Mouse (Mus musculus) lung, postnatal 4 days (tissue): ENCODE data around the gene A630095N17Rik.

Source experiments
- DNase-seq, 2 experiments: peaks; one replicate each; pipeline ENCODE4 v3.0.0; 2021

A630095N17Rik gene

DNA sequence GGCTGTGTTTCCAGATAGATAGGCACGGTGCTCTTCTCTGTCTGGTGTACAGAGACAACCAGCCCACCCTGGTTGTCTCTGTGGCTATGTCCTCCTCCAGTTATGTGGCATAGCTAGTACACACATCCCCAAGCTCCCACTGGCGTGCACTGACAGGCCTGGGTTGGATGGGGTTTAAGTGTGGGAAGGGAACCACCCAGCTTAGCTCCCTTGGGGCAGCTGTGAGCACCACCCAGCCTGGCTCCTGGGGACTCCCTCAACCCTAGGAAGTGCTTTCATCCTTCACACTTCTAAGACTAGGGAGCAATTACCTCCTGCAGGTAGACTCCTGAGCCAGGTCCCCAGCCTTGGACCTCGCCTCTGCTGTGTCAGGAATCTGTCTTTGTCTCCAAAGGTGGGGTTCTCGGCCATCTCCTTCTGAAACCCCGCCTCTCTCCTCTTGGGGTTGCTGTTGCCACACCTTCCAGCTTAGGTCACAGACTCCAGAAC, at the start of gene A630095N17Rik:
Gene A630095N17Rik (minus strand): TSS at position 439 of the 489 bp plus-strand sequence.
- DNase-seq = peak in 1 of 2 experiments; percentile 12

DNA sequence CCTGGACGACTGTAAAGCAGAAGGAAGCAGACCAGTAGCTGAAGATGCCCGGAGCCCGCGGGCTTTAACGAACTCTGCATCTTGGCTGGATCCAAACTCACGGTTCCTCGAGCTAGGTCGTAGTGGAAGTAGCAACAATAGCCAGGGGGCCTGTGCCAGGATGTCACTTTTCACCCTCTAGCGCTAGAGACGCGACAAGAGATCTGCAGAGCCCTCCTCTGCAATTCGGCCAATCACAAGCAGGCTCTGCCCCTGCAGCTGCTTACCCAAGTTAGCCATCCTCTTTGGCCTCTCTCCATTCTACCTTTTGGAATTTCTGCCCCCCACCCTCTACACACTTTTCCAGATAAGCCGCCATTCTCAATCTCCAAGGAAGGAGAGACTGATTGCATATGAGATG, 46.3 kb upstream of the A630095N17Rik start, which contains the start of gene Resp18:
Gene Resp18 (minus strand): TSS at position 188 of the 400 bp plus-strand sequence.
- no peak for DNase-seq

DNA sequence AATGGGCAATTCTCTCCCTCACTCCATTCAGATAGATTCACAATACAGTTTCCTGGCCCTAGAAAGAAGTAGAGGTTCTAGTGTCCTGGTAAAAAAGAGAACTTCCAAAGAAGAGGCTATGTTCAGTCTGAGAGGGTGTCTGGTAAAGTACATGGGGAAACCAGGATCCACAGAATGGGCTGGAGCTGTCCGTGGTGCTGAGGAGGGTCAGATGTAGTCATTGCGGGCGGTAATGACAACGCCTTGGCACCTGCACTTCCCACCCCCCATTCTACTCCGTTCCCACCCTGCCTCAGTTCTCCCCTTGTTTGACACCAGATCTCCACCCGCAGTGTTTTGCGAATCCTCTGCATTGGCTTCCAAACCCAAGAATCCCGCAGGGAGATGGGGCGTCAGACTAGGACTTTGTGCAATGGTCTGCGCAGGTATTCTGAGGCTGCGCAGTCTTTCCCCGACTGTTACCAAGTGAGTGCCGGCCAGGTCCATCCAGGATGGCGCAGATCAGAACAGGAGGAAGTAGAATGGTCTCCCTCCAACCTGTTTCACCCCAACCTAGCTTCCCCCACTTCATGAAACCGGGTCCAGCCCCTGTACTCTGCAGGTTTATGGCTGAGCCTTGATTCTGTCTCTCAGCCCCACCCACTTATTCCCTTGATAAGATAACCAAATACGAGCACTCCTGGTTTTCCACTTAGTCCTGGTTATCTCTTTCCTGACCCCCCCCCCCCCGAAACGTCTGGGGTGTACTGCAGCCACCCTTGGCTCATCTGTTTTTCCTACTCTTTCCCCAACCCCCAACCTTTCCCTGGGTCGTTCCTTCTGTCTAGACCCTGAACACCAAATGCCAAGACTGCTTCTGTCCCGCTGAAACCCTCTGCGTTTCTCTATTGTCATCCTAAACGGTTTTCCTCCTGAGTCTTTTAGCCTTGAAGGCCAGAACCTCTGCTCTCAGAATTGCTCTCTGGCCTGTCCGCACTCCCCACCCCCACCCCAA, 45.6 kb upstream of the A630095N17Rik start:
- peak in 1 of 2 experiments; percentile 54 for DNase-seq

DNA sequence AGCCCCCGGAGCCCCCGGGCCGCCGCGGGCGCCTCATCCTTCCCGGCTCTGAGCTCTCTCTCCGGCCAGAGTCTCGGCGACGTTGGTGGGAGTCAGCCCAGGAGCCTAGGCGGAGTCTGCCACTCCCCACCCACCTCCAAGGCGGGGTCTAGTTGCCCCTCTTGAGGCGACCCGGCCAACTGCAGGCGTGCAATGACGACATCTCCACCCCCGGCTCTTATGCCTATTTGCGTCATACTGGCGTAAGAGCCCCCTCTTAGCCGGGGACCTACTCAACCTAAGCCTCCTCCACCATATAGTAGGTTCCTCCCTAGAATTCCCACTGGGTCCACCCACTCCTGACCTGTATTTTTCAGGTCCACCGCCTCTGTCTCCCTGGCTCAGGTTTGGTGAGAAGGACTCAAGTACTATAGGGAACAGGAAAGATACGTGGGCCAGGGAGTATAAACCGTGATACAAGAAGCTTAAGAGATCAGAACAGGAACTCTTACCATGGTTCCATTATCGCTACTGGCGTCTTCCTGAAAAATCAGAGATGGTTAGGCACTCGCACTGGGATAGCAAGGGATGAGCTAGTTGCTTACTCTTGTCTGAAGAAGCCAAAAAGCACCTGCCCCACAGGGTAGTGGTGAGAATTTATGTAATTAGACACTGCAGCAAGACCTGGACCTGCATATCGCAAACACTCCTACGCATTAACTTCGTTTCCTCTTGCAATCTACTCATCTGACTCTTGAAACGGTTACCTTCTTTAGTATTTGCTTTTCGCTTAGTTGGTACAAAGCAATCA, 32.4 kb upstream of the A630095N17Rik start, which contains the start of gene Ptprn:
Gene Ptprn (minus strand): TSS at position 412 of the 790 bp plus-strand sequence.
- DNase-seq = no peak

DNA sequence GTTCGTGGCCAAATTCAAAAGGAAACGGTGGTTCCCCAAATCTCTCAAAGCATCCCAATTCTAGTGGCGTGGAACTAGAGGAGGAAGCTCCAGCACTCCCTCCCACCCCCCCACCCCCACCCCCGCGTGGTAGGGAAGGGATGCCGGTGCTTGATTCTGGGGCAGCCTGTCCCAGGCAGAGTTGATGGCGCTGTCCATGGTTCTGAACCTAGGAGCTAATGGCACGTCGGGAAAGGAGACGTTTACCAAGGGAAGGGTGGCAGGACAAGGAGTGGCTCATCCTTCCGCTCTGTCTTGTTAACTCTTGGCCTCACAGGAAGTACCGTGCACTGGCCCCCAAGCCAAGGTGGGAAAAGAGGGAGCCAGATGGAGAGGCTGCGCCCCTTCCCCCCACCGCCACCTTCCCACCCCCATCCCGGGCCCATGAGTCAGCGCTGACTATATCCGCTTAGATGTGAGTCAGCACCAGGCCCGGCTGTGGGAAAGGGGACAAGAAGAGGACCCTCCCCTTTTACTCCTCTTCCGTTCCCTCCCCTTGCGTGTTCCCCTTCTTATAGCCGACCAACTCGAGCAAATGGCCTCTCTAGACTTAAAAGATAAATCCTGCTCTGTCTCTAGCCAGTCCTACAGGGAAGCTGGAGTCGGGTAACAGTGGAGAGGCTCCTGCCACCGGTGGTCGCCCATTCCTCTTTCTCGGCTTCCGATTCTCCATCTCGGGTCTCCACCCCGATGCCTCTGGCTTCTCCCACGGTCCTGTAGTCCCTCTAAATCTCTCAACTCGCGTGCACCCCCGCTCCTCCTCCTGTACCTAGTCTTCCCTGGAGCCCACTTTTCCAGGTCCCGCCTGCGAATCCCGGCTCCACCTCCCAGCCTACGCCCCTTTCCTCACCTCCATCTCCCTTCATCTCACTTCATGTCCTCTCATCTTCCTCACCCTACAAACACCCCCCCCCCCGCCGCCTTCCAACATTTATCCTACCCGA, 31.4 kb upstream of the A630095N17Rik start:
- peak; percentile 48 to 74 for DNase-seq

DNA sequence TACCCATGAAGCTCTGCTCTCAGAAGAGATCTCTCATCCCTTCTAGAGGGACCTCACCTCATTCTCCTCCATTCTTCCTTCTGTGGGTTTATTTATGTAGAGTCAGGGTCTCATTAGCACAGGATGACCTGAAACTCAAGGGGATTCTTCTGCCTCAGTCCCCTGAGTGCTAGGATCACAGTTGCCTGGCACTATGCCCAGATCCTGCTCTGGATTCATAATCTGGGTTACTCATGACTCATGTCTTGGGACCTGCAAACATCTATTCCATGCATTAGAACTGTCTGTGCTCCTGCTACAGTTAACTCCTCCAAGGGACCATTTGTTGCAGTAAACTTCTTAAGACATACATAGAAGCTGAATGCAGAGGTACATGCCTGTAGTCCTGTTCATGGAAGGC, 29.4 kb upstream of the A630095N17Rik start:
- DNase-seq = no peak

DNA sequence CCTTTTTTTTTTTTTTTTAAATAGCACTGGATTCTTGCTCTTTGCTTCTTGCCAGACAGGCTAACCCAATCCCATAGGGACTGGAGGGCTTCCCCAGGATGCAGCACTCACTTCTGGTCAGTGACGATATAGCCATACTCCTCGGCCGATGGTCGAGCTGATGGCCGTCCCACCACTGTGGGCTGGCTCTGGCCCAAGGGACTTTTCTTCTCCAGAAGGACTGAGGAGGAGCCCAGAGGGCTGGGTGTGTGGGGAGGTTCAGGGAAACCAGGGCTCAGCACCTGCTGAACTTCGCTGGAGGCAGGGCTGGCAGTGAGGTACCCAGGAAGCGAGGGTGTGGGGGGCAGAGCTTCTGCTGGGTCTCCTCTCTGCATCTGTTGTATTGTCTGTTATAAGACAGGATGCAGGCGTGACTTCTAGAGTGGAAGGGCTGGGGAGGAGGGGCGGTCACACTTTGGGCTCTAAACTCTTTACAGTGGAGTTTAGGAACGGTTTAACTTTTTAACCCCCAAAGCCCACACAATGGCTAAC, 23.7 kb upstream of the A630095N17Rik start:
- DNase-seq = no peak

DNA sequence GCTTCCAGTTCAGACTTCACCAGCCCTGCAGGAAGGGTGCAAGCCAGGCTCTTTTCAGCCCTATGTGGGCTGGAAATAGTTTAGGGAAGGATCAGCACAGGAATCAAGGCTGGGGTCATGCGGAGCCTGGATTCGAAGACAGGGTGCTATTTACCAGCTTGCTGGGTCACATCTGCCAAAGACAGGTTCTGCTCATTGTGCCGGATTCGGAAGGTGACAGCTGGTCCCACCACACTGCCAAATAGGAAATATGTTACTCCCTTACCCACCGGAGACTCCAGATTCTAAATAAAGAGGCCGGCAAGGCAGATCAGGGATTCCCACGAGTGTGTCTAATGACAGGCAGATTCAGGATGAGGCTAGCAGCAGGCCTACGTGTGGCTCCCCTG, 22.7 kb upstream of the A630095N17Rik start:
- DNase-seq = no peak

DNA sequence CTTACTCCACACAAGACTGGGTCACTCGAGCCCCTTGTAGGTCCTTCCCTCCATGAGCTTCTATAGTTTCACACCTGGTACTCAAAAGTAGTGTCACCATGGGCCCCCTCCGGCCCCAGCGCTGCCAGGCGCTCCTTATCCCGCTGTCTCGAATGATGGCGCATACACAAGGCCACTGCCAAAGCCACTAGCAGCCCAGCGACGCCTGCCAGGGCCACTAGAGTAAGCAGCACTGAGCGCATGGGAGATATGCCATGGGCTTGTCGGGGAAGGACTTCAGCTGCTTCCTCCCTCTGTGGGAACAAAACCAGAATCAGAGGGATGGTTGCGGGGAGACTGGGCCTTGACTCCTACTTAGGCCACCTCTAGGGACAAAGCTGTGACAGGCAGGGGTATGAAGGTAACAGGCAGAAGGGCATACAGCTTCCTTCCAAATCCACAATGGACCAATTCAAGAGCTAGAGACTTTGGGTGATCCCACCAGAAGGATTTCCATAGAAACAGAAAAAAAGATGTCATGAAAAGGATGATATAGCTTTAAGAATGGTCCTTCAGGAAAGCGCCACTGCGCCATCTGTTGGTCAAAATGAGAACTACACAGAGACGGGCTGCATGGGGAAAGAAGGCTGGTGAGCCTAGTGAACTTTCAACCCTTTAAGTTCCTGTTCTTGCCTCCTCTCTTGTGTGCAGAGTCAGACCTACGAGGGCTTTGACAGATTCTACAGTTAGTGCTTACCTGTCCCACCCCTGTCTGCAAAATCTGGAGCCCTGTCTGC, 22.1 kb upstream of the A630095N17Rik start:
- DNase-seq = peak; percentile 66 to 85

DNA sequence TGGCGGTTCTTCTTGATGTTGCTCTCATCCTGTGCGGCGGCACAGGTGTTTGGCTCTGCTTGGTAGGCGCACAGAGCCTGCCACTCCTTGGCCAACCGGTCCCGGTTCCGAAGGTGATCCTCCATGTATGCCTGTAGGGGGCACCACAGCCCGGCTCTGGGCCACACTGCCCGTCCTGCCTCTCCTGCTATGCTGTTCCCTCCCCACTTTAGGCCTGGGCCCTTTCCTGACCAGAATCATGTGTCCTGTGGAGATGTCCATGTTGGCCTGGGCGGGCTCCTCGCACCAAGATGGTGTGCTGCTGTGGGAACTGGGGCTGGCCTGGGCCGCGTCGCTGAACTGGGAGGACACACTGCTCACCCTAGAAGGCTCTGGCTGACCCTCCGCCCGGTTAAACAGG, 21.1 kb upstream of the A630095N17Rik start:
- DNase-seq = no peak

DNA sequence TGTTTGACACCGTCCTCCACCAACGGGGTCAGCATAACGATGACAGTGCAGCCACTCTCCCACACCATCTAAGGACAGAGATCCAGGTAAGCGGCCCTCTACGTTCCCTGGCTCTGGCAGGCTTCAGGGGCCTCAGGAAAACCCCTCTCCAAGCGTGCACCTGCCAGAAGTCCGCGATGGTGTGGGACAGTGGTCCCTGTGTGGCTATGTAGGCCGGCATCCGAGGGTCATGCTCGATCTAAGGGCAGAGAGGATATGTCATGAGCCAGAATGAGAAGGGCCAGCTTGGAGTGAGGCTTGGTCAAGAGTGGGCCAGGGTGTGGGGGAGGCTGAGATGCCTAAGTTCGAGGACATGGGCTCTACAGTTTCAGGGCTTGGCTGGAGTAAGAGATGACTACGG, 20.4 kb upstream of the A630095N17Rik start:
- no peak for DNase-seq

DNA sequence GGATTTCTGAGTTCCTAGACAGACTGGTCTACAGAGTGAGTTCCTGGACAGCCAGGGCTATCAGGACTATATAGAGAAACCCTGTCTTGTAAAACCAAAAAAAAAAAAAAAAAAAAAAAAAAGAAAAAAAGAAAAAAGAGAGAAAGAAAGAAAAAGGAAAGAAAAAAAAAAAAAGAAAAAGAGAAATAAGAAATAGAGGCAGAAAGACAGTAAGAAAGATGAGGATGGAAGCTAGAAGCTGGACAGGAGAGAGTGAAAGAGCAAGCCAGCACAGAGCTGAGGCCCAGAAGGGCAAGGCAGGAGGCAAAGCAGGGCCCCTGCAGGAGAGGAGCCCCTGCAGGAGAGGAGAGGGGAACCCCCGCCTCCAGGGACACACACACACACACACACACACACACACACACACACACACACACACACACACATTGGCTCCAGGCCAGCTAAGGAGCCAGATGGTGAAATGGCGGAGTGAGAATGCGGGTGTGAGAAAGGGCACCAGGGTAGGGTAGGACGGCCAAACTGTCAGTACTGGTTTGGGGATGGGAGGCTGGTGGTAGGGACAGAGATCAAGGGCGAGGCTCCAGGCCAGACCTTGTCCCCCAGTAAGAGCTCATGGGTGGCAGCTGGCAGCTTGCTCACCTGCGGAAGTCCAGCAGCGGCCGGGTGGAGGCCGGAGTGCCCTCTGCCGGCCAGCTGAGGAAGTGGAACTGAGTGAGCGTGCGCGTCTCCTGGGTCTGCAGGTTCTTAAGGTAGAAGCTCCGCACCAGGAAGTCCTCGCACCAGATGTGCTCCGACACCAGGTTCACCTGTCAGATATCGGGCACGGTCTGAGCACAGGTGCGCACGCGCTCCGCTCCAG, 19.4 kb upstream of the A630095N17Rik start:
- peak; percentile 89 to 90 for DNase-seq

DNA sequence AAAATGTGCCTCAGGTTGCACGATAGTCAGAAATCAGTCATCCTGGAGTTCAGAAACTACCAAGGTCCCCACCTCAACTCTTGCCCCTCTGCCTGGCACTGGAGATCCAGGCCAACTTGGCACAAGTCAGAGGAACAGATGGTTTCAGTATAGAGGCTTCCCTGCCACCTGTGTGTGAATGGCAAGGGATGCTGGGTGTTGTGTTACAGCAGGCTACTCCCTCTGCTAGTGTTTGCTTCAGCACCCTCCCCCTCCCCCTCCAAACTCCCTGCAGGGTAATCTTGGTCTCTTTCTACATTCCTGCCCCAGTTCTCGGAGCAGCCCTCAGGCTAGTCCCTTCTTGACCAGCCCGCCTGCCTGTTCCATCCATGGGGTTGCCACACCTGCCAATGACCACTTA, 18.6 kb upstream of the A630095N17Rik start:
- DNase-seq = no peak

DNA sequence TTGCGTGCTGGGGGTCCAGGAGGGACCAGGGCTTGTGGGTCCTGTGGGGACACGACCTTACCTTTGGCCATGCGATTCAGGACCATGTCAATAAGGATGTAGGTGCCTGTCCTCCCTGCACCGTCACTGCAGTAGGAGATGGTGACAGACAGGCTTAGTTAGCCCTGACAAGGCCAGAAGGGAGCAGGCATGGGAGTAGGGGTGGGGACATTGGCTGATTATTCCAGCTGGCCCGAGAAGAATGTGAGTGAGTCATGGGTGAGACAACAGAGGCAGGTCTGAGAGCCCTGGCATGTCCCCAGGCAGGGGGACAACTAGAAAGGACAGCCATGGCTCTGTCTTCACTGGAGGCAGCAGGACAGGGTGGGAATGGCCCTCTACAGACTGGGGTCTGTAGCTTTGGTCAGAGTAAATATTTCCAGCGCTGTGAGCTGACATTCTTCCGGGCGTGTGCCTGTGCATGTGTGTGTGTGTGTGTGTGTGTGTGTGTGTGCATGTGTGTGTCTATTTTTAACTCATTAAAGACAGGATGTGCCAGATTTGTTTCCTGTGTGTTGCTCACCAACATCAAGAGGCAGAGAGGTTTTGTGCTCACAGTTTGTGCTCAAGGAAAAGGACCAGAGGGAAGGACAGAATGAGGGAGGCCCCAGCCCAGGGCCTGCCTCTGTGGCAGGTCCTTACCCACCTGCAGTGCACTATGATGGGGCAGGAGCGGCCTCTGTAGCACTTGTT, 16.3 kb upstream of the A630095N17Rik start:
- peak; percentile 50 to 72 for DNase-seq

DNA sequence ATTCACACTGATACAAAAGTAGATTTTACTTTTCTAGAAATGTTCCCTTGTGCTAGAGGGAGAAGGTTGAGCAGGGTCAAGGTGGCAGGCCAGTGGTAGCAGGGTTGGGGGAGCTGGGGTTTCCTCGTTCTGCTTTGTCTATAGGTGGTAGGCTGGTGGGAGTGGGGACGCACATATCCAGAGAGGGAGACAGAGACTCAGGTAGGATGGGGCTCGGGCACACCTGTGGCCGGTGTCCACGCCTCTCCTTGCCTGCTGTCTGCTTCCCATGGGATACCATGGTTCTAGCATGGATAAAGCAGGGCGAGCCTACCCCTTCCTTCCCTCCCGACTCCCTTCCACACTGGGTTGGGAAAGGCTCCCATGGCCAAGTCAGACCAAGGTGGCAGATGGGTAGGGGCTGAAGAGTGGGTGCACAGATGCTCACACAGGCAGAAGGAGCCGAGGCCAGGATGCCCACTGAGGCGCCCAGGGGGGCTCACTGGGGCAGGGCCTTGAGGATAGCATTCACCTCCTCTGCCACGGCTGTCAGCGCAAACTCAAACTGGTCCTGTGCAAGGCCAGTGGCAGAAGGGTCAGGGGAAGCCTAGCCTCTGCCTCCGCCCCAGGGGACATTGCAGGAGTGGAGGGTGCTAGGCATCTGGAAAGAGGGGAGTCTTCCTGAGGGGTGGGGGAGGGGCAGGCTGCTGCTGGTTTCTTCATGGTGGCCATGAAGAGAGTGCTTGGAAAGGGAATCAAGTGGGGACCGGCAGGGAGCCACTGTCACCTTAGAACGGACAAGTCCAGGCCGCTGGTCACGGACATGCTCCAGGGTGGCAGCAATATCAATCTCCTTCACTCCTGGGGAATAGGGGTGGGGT, 15.4 kb upstream of the A630095N17Rik start:
- no peak for DNase-seq

DNA sequence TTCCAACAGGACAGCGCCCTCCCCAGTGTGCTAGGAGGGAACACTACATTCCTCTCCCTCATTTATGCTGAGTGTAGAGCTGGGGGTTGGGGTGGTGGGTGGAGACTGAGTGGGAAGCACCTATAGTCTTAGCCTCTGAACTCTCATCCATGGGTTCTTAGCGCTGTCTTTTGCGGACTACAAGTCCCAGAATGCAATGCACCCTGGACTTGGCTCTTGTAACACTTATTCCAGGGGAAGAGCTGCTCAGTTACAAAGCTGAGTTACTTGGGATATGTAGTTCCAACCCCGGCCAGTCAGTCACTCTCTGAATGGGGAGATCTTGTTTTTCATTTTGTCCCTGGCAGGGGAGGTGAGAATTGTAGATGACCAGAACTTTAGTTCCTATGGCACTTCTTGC, 12.9 kb upstream of the A630095N17Rik start:
- peak in 1 of 2 experiments; percentile 55 for DNase-seq

DNA sequence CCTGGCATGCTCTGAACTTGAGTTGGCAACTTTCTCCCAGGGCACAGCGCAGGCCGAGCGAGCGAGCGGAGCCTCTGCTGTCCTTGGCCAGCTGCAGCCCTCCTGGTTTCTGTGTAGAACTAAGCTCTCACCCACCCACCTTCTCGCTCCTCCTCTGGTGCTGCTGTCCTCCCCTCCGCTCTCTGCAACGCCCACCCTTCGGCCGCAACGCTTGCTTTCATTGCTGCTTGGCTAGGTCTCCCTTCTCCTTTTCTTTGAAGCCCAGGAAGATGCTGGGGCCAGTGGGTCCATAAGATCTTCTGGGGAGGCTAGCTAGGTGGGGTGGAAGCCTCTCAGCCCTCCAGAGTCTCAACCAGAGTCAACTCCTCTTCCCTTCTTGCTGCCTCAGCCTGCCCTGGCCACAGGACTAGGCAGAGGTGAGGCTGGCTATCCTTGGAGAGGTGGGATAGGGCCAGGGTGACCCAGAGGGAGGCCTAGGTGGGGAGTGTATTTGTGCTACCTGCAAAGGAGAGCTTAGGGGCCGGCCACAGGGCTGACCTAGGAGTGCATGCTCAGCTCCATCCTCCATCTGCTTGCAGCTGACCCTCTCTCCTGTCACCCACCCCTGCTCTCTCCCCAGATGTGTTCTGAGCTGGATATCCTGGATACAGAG, 12.4 kb upstream of the A630095N17Rik start:
- no peak for DNase-seq

DNA sequence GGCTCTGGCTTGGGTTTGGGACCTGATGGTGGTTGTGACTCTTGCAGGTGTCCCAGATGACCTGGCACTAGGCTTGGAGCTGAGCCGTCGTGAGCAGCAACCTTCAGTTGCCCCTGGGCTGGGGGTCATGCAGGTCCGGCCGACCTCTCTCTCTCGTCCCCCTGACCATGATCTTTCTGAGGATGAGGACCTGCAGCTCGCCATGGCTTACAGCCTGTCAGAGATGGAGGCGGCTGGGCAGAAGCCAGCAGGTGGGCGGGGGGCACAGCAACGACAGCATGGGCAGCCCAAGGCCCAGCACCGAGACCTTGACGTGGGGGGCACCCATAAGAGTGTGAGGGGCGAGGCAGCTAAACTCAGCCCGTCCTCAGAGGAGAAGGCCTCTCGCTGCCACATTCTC, 11.5 kb upstream of the A630095N17Rik start:
- no peak for DNase-seq
